Mouse (Mus musculus) olfactory bulb, adult 2 months (tissue): ENCODE measurements around the gene Cd70.

ENCODE experiments used
- CTCF ChIP-seq: fragments of 200-500 bp; IDR thresholded peaks from 2 replicates; pipeline ENCODE4 v1.5.1; 2012; ENCODE audit warnings: low read depth, mild to moderate bottlenecking, low read length, moderate library complexity; ENCODE audit not compliant: insufficient read depth
- POLR2A ChIP-seq: fragments of 200-500 bp; IDR thresholded peaks from 2 replicates; pipeline ENCODE4 v1.6.1; 2012; ENCODE audit warnings: mild to moderate bottlenecking, low read depth, low read length, moderate library complexity; ENCODE audit not compliant: insufficient read depth

GRCm38 (mm10) chr17:57118524-57119349 lies 30.8 kb downstream of the Cd70 start:
- TF ChIP-seq CTCF: no peak
- TF ChIP-seq POLR2A: no peak
